Mouse (Mus musculus): Measurements from ENCODE around the gene Olfr231.

- TF ChIP-seq ZC3H11A (IDR thresholded peaks at IDR 0.05; ENCODE audit: borderline replicate concordance, low read depth, low read length) = no peak
- TF ChIP-seq ZNF384 (IDR thresholded peaks at IDR 0.05; ENCODE audit: low read depth, low read length) = no peak
- no peak for TF ChIP-seq MAFK (IDR thresholded peaks at IDR 0.05; ENCODE audit: insufficient read depth, low read depth, low read length)
These were observed 36.9 kb downstream of the Olfr231 start, which contains the start of gene Olfr429 for GRCm38 (mm10) chr1:174084031-174084430.

All from ES-E14 (cell line).